ENCODE assay signal across 27 mouse cellular contexts in the genomic region with DNA sequence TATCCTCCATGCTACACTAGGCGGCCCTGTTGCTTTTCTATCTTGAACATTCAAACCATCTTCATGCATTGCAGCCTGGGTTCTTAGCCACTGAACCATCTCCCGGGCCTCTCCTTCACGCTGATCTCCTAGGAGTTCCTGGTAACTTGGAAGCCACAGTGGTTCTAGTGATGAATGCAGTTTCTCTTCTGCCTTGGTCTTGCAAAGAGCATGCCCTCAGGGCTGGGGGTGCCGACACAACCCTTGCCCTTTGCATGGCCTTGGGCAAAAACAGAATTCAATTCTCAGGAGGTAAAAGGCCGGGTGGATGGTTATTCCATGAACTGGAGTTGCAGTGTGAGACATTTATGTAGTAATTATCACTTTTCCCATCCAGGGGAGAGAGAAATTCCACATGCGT.
DNase-seq lines count a peak whose midpoint lies in the region; ATAC-seq and TF ChIP-seq lines count a peak whose summit lies in the region.
"Had no signal": no experiment of that assay in that cellular context is flagged by ENCODE, and none has a peak within 500 bp of the region (broad histone marks: within the 10 kb centered on the region; RNA-seq: fewer than 3 reads in every experiment).

No protein-coding gene starts in this region.

- H3K27me3 ChIP-seq in midbrain, embryonic 11.5 days (ENCODE audit: control insufficient read depth, insufficient read depth, low read length) = no peaks in the 10 kb centered on the region
- no peaks in the 10 kb centered on the region for H3K27me3 ChIP-seq in midbrain, embryonic 13.5 days
- H3K27me3 ChIP-seq in small intestine, adult 2 months (ENCODE audit: control insufficient read depth, insufficient read depth, low read length) = no peaks in the 10 kb centered on the region
- H3K27me3 ChIP-seq: forebrain, embryonic 15.5 days; heart, embryonic 12.5 days; heart, embryonic 15.5 days; hindbrain, embryonic 13.5 days; intestine, embryonic 15.5 days; Patski had no signal

- no peak overlapping the region for H3K4me2 ChIP-seq in midbrain, embryonic 11.5 days
- H3K4me2 ChIP-seq in midbrain, embryonic 13.5 days (replicated peaks) = no peak overlapping the region
- H3K4me2 ChIP-seq: forebrain, embryonic 15.5 days; heart, embryonic 12.5 days; heart, embryonic 15.5 days; hindbrain, embryonic 13.5 days; intestine, embryonic 15.5 days had no signal

- H3K36me3 ChIP-seq in midbrain, embryonic 11.5 days (ENCODE audit: control insufficient read depth, insufficient read depth, low read length) = no peaks in the 10 kb centered on the region
- H3K36me3 ChIP-seq in midbrain, embryonic 13.5 days = no peaks in the 10 kb centered on the region
- no peaks in the 10 kb centered on the region for H3K36me3 ChIP-seq in small intestine, adult 2 months (ENCODE audit: control insufficient read depth, insufficient read depth, low read length)
- H3K36me3 ChIP-seq: forebrain, embryonic 15.5 days; G1E; heart, embryonic 12.5 days; heart, embryonic 15.5 days; hindbrain, embryonic 10.5 days; hindbrain, embryonic 13.5 days; intestine, embryonic 15.5 days had no signal

- no peak for TF ChIP-seq CTCF in small intestine, adult 2 months (IDR thresholded peaks at IDR 0.05; ENCODE audit: extremely low read depth, insufficient read length, insufficient replicate concordance, low read depth, low read length)

- ATAC-seq in midbrain, embryonic 11.5 days (ENCODE audit: low FRiP score) = no peak
- ATAC-seq in midbrain, embryonic 13.5 days = no peak
- ATAC-seq: CD4-positive, CD25-positive, alpha-beta regulatory T cell, adult 4 months; forebrain, embryonic 15.5 days; hindbrain, embryonic 16.5 days; Patski had no signal

- WGBS in midbrain, embryonic 11.5 days = 65% methylated on average over 6 of the region's 6 CpGs
- WGBS in midbrain, embryonic 13.5 days = 62% methylated on average over 6 of the region's 6 CpGs
- 92% methylated on average over 6 of the region's 6 CpGs for WGBS in small intestine, adult 2 months

- H3K4me3 ChIP-seq in midbrain, embryonic 11.5 days (ENCODE audit: low read depth, low read length) = no peak overlapping the region
- no peak overlapping the region for H3K4me3 ChIP-seq in midbrain, embryonic 13.5 days (replicated peaks)
- H3K4me3 ChIP-seq in small intestine, adult 2 months (ENCODE audit: low read depth, low read length) = no peak overlapping the region
- H3K4me3 ChIP-seq: forebrain, embryonic 15.5 days; gastrocnemius, adult 2 months; heart, embryonic 12.5 days; heart, embryonic 15.5 days; hindbrain, embryonic 10.5 days; hindbrain, embryonic 13.5 days; intestine, embryonic 15.5 days had no signal

- DNase-seq in midbrain, embryonic 11.5 days (ENCODE audit: low spot score, missing footprints) = peak; percentile 84
- peak; percentile 51 for DNase-seq in ZHBTc4 (ENCODE audit: low read depth, low spot score)
- DNase-seq in gastrocnemius, postnatal 36 days = no peak
- DNase-seq in gastrocnemius, adult 18-20 months (ENCODE audit: low spot score) = no peak
- DNase-seq: adrenal gland, adult 2 months; adrenal gland, postnatal 14 days; cerebellum, adult 11 months; cerebellum, adult 2 months; cerebellum, postnatal 10 days; cerebellum, postnatal 36 days; gastrocnemius, adult 2 months; gastrocnemius, postnatal 14 days; heart, adult 18-20 months; heart, postnatal 10 days; heart, postnatal 36 days had no signal

- intact Hi-C loops in gastrocnemius, postnatal 36 days (cut with DNase I) = no loop called here

- H3K9me3 ChIP-seq in midbrain, embryonic 11.5 days (ENCODE audit: control insufficient read depth, low read length) = no peaks in the 10 kb centered on the region
- no peaks in the 10 kb centered on the region for H3K9me3 ChIP-seq in midbrain, embryonic 13.5 days
- H3K9me3 ChIP-seq: forebrain, embryonic 15.5 days; heart, embryonic 12.5 days; heart, embryonic 15.5 days; hindbrain, embryonic 10.5 days; hindbrain, embryonic 13.5 days; intestine, embryonic 15.5 days had no signal

- H3K4me1 ChIP-seq in midbrain, embryonic 11.5 days (ENCODE audit: control insufficient read depth, insufficient read depth, low read length) = peaks cover 15% of the 10 kb centered on the region
- H3K4me1 ChIP-seq in midbrain, embryonic 13.5 days (replicated peaks) = peaks cover 35% of the 10 kb centered on the region
- peaks cover 21% of the 10 kb centered on the region; the same call in 1 of the 2 replicates for H3K4me1 ChIP-seq in small intestine, adult 2 months (ENCODE audit: control insufficient read depth, insufficient read depth, insufficient read length, low read length)
- H3K4me1 ChIP-seq: intestine, embryonic 15.5 days had no signal

- H3K9ac ChIP-seq in midbrain, embryonic 11.5 days (ENCODE audit: low read length) = no peak overlapping the region
- no peak overlapping the region for H3K9ac ChIP-seq in midbrain, embryonic 13.5 days (replicated peaks)
- H3K9ac ChIP-seq: forebrain, embryonic 15.5 days; heart, embryonic 12.5 days; heart, embryonic 15.5 days; intestine, embryonic 15.5 days had no signal

- H3K27ac ChIP-seq in midbrain, embryonic 11.5 days (ENCODE audit: low read depth, low read length) = no peak overlapping the region
- H3K27ac ChIP-seq in midbrain, embryonic 13.5 days = no peak overlapping the region
- peak overlapping the region; percentile 59; the same call in 1 of the 2 replicates for H3K27ac ChIP-seq in small intestine, adult 2 months (ENCODE audit: insufficient read depth, low read depth, low read length)
- H3K27ac ChIP-seq: forebrain, embryonic 15.5 days; gastrocnemius, adult 2 months; heart, embryonic 15.5 days; intestine, embryonic 15.5 days had no signal

- no peak for TF ChIP-seq POLR2A in small intestine, adult 2 months (IDR thresholded peaks at IDR 0.05; ENCODE audit: low read depth, low read length)

Comparison
In these comparisons a context has a peak if more than half of its experiments do, and no peak if none do; other contexts are left out.
1. DNase-seq: peak in midbrain, embryonic 11.5 days (single experiment) and ZHBTc4 (single experiment); none in gastrocnemius, postnatal 36 days (0 of 2) and gastrocnemius, adult 18-20 months (single experiment).